Mouse (Mus musculus) lung, adult 2 months (tissue): ENCODE data around the gene Usp42. TPM values are rescaled to one million over a fixed set of nuclear protein-coding genes. Genes with fewer than 3 reads are reported as not detected.

Experiments
- DNase-seq: peaks from one replicate; pipeline ENCODE4 v3.0.0; 2022
- H3K4me1 ChIP-seq: fragments of 200-500 bp; 2 replicates; pipeline ENCODE4 v1.6.1; 2011; ENCODE audit warnings: low read length; ENCODE audit not compliant: control insufficient read depth, insufficient read depth
- H3K4me3 ChIP-seq: fragments of 200-500 bp; replicated peaks from 2 replicates; pipeline ENCODE3; 2011; ENCODE audit warnings: low read depth, mild to moderate bottlenecking, control low read depth, low read length; ENCODE audit errors: extremely low read depth
- CTCF ChIP-seq: fragments of 200-500 bp; IDR thresholded peaks from 2 replicates; pipeline ENCODE4 v1.5.1; 2011; ENCODE audit warnings: mild to moderate bottlenecking, low read length, control low read depth; ENCODE audit not compliant: insufficient read depth
- POLR2A ChIP-seq: fragments of 200-500 bp; IDR thresholded peaks from 2 replicates; pipeline ENCODE4 v1.6.1; 2011; ENCODE audit warnings: low read depth, mild to moderate bottlenecking, control low read depth, low read length, borderline replicate concordance; ENCODE audit errors: extremely low read depth
- WGBS: fragments of 180-500 bp; shearing (Covaris S2); methylation state at CpG from one replicate; pipeline ENCODE4 v1.1.7; 2018; 5-methylcytosine and 5-hydroxymethylcytosine counted together
- polyA plus RNA-seq: library from polyadenylated mRNA; depleted of rRNA; stranded (reverse); fragments of >200 nt; gene quantifications from 2 replicates; pipeline ENCODE4 v1.2.3, GENCODE M21; 2012

Usp42 gene
- polyA plus RNA-seq, 1 experiment = 7.6 TPM

DNA sequence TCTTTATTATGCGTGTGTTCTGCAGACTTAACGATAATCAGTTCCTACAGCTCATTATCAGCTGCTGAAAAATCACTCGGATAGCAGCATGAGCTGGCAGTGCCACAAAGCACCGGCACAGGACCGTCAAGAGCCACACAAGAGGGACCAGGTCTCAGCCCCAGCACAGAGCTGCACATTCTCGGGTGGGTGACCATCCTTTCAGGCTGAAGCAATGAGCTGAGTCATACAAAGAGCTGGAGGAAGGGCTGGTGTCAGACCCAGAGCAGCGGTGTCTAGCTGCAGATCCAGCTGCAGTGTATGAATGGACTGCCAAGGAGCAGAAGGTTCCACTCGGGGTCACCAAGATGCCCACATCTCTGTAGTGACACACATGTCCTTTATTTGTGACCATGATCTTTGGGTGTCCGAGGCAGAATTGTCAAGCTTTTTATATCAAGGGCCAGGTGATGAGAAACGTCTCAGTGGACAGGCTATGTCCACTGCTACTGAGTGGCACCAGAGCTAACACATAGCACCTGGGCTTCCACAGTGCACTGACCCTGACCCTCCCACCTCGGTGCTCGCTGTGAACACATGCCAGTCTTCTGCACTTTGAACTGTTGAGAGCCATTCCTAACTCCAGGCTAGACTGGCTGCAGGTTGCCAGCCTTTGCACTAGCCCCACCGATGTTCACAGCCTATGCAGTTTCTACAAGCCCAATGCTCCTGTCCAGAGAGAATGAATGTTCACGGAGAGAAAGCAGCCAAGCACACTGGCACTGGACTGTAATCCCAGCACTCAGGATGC, 19.9 kb downstream of the Usp42 start:
- TF ChIP-seq POLR2A (no peak), CTCF (no peak)
- no peak for DNase-seq
- no peaks in the 10 kb centered on the region for H3K4me1 ChIP-seq
- no peak overlapping the region for H3K4me3 ChIP-seq
- WGBS = 81% methylated on average over 14 of the region's 14 CpGs

- H3K4me3 ChIP-seq = no peak overlapping the region
- no peaks in the 10 kb centered on the region for H3K4me1 ChIP-seq
- peak; percentile 87 for TF ChIP-seq CTCF
- TF ChIP-seq POLR2A = no peak
- 14% methylated on average over 7 of the region's 7 CpGs for WGBS
- peak; percentile 60 for DNase-seq
Measured at GRCm38 (mm10) chr5:143711326-143711725, 20.8 kb downstream of the Usp42 start.

- Histone ChIP-seq H3K4me1 (no peaks in the 10 kb centered on the region), H3K4me3 (no peak overlapping the region)
- DNase-seq = no peak
- TF ChIP-seq CTCF = no peak
- no peak for TF ChIP-seq POLR2A
- 86% methylated on average over 7 of the region's 7 CpGs for WGBS
Measured at GRCm38 (mm10) chr5:143706822-143707200, 25.3 kb downstream of the Usp42 start.

DNA sequence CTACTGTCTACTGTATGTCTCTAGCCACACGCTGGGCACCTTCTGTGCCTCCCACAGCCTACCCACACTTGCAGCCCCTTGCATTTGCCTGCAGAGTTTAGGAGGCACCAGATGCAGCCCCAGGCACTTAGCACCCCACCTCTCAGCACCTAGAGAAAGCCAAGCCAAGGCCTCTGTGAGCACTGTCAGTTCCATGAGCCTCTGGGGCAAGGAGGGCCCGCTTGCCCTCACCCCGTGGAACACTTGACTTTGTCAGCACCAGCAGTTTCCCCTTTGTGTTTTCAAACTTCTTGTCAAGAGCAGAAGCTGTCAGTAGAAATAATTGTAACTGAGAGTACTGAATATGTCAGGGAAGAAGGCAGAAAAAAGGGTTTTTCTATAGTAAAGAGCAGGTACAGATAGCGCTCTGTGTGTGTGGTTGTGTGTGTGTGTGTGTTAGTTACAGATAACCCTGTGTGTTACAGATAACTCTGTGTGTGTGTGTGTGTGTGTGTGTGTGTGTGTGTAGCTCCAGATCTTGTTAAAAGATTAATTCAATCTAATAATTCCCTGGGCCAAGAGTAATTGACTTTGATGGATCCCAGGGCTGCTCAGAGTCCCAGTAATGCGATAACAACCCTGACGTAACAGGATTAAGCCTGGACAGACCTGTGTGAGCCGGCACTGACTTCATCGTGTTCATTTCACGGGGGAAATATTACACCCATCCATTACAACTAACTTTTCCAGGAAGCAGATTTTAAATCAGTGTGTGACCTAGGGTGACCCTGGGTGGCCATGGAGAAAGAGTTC, 25.9 kb downstream of the Usp42 start:
- WGBS = 67% methylated on average over 9 of the region's 9 CpGs
- Histone ChIP-seq H3K4me3 (no peak overlapping the region), H3K4me1 (no peaks in the 10 kb centered on the region)
- no peak for DNase-seq
- TF ChIP-seq CTCF = no peak
- TF ChIP-seq POLR2A = no peak

- H3K4me1 ChIP-seq = no peaks in the 10 kb centered on the region
- 39% methylated on average over 1 of the region's 1 CpGs for WGBS
- TF ChIP-seq POLR2A = no peak
- no peak for TF ChIP-seq CTCF
- no peak for DNase-seq
- H3K4me3 ChIP-seq = no peak overlapping the region
Measured at GRCm38 (mm10) chr5:143705659-143705982, 26.5 kb downstream of the Usp42 start.

DNA sequence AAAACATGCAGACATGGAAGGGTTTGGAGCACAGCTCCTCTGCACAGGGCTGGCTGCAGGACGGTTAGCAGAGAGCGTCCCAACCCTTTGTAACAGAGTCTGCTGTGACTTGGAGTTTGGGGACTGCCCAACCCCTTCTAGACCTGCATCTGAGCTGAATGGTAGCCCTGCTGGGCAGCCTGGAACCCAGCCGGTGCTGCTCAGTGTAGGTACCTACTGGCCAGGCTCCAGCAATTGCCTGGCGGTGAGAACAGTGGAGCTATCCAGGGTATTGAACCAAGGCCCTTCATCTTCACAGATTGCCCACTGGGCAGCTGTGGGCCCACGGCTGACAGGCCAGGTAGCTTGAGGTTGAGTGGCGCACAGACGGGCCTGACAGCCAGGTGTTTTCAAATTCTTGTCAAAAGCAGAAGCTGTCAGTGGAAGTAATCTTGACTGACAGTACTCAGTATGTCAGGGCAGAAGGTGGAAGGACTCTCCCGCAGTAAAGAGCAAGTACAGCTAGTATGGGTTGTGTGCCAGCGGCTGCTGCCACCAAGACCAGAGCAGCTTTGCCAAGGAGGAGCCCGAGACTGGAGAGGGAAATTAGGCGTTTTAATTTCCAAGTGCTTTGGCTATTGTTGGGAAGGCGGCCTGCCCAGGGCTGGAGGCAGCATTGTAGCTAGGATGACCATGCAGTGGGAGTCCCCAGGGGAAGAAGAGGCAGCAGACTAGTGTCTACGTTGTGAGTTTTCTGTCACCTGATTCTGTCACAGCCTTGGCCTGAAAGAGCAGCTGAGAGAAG, 27.0 kb downstream of the Usp42 start:
- H3K4me1 ChIP-seq = no peaks in the 10 kb centered on the region
- WGBS = 78% methylated on average over 13 of the region's 13 CpGs
- no peak for DNase-seq
- no peak for TF ChIP-seq POLR2A
- no peak for TF ChIP-seq CTCF
- H3K4me3 ChIP-seq = no peak overlapping the region

- WGBS = 82% methylated on average over 10 of the region's 10 CpGs
- TF ChIP-seq POLR2A (no peak), CTCF (no peak)
- H3K4me1 ChIP-seq = no peaks in the 10 kb centered on the region
- no peak overlapping the region for H3K4me3 ChIP-seq
- DNase-seq = no peak
Measured at GRCm38 (mm10) chr5:143701074-143701473, 31.0 kb downstream of the Usp42 start.

GRCm38 (mm10) chr5:143700247-143700646, 31.8 kb downstream of the Usp42 start:
- TF ChIP-seq POLR2A (no peak), CTCF (no peak)
- DNase-seq = no peak
- WGBS = 87% methylated on average over 5 of the region's 5 CpGs
- Histone ChIP-seq H3K4me1 (no peaks in the 10 kb centered on the region), H3K4me3 (no peak overlapping the region)

GRCm38 (mm10) chr5:143698454-143698853, 33.6 kb downstream of the Usp42 start:
- H3K4me3 ChIP-seq = no peak overlapping the region
- TF ChIP-seq CTCF = no peak
- DNase-seq = no peak
- no peaks in the 10 kb centered on the region for H3K4me1 ChIP-seq
- WGBS = 64% methylated on average over 4 of the region's 4 CpGs

GRCm38 (mm10) chr5:143696323-143696722, 35.8 kb downstream of the Usp42 start:
- TF ChIP-seq CTCF (peak; percentile 27; the same call in 1 of the 2 replicates), POLR2A (no peak)
- H3K4me3 ChIP-seq = no peak overlapping the region
- 47% methylated on average over 3 of the region's 3 CpGs for WGBS
- DNase-seq = no peak
- H3K4me1 ChIP-seq = no peaks in the 10 kb centered on the region
